Mouse (Mus musculus) lung, embryonic 16.5 days (tissue): ENCODE results near the gene Sypl. TPM values are rescaled to one million over a fixed set of nuclear protein-coding genes. Genes with fewer than 3 reads are reported as not detected.

ENCODE experiments used
- polyA plus RNA-seq: library from polyadenylated mRNA; unstranded; fragments of >200 nt; fragmentation: Nextera tagmentation; extraction: Ambion mirVana; gene quantifications from 2 replicates; pipeline ENCODE4 v1.2.1, GENCODE M21; 2015

Gene Sypl
- polyA plus RNA-seq, 1 experiment from 2014 or later, result 181 TPM

Other genes with a start within 250 kb of the Sypl start
- gene Nampt, start 134.3 kb upstream of the Sypl start, polyA plus RNA-seq, result 27.7 and 28.1 TPM in 2 replicates
- 1.2 and 1.8 TPM in 2 replicates for gene Cdhr3, start 139.0 kb downstream of the Sypl start, polyA plus RNA-seq
- gene Atxn7l1, start 193.8 kb downstream of the Sypl start, polyA plus RNA-seq, result 14.6 and 15.7 TPM in 2 replicates